Mouse (Mus musculus) urinary bladder, postnatal 14 days (tissue): ENCODE measurements around the gene Csnk2a1.
"Not testable (repeated sequence)": the region's sequence is repeated elsewhere in the genome, so short reads cannot be mapped to it uniquely, and the experiment has no call there.

Source experiments
- DNase-seq: peaks from one replicate; pipeline ENCODE4 v3.0.0; 2021; ENCODE audit warnings: low spot score

Csnk2a1 gene

GRCm38 (mm10) chr2:152237926-152238325 is 11.3 kb downstream of the Csnk2a1 start:
- DNase-seq, result no peak

GRCm38 (mm10) chr2:152240580-152240979 is 13.9 kb downstream of the Csnk2a1 start:
- no peak for DNase-seq

- no peak for DNase-seq
These were observed 20.6 kb downstream of the Csnk2a1 start for GRCm38 (mm10) chr2:152247213-152247612.

DNA sequence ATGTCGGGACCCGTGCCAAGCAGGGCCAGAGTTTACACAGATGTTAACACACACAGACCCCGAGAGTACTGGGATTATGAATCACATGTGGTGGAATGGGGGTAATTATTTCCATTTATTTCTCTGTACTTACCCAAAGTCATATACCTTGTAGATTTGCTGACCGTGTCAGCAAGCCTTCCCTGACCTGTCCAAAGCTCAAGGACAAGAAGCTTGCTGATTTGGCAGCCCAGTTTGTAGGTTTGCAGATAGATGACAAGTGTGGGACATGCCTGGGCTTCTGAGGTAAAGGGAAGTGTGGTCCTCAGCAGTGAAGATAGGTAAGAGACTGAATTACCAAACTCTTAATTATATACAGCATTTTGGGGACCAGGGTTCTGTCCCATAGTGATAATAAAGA is 23.9 kb downstream of the Csnk2a1 start:
- no peak for DNase-seq

GRCm38 (mm10) chr2:152259739-152260138 is 33.1 kb downstream of the Csnk2a1 start:
- no peak for DNase-seq

- no peak for DNase-seq
These were observed 47.0 kb downstream of the Csnk2a1 start for GRCm38 (mm10) chr2:152273639-152274038.

DNA sequence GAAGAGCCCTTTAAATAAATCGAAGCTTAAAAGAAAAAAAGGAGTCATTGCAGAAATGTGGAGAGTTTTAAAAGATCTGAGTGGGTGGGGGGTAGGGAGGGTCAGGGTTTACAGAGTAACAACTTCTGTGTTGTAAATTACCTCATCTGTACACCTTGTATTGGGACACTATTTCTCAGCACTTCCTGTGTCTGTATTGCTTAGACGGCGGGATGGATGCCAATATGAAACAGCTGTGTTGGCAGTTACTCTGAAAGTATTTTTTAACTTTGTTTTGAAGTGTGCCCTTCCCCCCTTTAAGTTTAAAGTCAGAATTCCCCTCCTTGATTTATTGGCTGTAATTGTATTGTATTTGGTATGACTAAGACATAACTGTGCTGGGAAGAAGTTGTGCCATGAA is 54.8 kb downstream of the Csnk2a1 start:
- DNase-seq, result no peak

DNA sequence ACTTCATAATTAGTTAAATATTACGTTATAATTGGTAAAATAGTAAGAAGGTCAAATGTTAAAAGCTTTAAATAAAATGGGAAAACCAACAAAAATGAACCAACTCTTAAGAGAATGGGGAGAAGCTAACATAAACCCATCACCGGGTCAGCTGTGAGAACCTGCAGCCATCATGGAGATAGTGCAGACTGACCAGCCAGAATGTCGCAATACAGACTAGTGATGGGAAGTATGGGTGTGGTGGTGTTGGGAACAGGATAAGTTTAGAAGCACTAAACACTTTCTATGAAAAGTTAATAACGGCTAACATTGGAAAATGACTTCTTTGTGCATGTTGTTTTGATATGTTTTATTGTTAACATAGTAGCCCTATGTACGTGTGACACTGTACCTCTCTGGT is 60.9 kb downstream of the Csnk2a1 start:
- DNase-seq, result no peak

- DNase-seq, result no peak
These were observed 61.4 kb downstream of the Csnk2a1 start for GRCm38 (mm10) chr2:152288046-152288445.

GRCm38 (mm10) chr2:152289623-152290022 is 63.0 kb downstream of the Csnk2a1 start:
- DNase-seq, result not testable (repeated sequence)

- no peak for DNase-seq
These were observed 65.8 kb downstream of the Csnk2a1 start for GRCm38 (mm10) chr2:152292475-152292874.

DNA sequence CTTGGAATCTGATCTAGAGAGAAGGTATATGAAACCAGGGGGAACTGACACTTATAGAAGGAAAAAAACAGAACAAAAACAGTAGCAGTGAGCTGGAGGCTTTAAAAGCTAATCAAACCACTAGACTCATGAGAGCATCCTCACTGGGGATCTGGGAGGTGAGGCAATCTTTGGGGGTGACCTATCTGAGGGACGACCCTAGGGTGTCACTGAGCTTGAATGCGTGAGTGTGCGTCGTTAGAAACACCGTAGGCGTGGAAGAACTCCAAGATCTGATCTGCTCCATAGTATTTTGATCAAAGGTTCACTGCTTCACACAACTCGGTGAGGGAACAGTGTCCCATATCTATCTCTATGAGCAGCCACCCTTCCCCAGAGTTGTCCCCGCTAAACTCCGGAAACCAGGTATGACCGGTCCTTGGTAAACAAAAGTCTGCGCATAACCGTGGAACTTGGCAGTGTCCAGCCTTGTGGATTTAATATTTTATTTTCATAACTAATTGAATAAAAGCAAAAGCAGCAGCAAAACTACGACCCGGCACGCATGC is 66.6 kb downstream of the Csnk2a1 start:
- DNase-seq, result no peak

- peak; percentile 90 for DNase-seq
These were observed 67.3 kb downstream of the Csnk2a1 start, which contains the start of gene Tbc1d20 for GRCm38 (mm10) chr2:152293727-152294475. Gene Tbc1d20 (plus strand): TSS chr2:152293828.

DNA sequence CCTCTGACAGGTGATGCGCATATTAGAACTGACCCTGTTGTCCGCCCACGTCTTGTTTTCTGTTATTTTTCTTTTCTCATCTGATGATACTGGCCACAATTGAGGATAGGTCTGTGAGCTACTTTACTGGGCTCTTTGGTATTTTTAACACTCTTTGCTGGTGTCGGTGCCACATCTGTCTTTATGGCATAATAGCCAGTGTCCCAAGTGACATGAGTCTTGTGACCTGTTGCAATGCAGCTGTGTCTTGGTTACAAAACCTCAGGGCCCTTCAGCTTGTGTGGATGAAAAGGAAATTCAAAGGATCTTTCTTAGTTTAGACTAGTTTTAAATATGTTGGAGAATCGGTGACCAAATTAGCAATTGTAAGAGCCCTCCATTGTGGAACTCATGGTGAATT is 67.9 kb downstream of the Csnk2a1 start:
- no peak for DNase-seq

DNA sequence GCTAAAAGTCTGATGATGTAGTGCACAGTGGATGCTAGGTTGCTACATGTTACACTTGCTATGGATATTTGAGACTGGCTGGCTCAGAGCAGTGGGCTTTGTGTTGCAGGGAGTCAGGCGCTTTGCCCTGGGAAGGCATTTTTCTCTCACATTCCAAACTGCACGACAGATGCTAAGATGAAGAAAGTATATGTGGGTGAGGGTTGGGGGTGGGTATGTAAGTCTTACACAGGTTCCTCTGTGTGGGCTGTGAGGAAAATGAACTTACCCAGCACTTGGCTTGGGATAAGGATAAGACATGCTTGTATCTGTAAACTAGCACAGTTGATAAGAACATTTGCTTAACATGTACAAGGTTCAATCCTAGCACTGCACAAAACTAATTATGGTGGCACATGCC is 76.2 kb downstream of the Csnk2a1 start:
- no peak for DNase-seq

GRCm38 (mm10) chr2:152303781-152304180 is 77.1 kb downstream of the Csnk2a1 start:
- DNase-seq, result no peak

DNA sequence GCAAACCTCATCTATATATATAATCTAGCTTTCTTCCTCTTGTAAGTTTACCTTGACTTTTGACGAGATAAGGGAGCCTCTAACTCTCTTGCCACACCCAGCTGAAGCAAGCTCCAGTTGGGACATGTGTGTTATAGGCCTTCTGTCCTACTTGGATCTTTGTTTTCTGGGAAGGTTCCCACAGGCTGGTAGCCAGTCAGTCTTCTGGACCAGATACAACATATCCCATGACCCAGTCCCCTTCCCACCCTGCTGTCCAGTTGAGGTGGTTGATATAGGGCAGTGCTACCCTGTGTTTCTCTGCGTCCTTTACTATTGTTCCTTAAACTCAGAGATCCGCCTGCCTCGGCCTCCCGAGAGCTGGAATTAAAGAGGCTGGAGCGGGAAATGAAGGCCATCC is 78.8 kb downstream of the Csnk2a1 start:
- no peak for DNase-seq

DNA sequence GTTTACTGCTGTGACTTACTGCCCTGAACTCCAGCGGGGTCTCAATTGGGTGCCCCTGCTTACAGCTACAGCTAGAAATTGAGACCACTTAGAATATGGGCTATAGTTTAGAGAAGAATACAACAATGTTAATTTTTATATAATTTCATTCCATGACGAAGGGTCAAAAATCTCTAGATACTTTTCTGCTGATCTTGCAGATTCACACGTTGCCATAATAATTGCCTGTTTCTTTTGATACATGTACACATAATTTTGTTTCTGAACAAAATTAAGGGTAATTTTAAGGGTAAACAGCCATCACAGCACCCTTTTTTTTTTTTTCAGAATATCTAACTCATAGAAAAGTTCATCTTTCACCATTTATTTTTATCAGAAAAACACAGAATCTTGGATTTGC is 80.5 kb downstream of the Csnk2a1 start:
- no peak for DNase-seq

- no peak for DNase-seq
These were observed 86.4 kb downstream of the Csnk2a1 start for GRCm38 (mm10) chr2:152312996-152313395.

GRCm38 (mm10) chr2:152313926-152314325 is 87.3 kb downstream of the Csnk2a1 start:
- no peak for DNase-seq

- DNase-seq, result no peak
These were observed 90.4 kb downstream of the Csnk2a1 start for GRCm38 (mm10) chr2:152317054-152317453.

DNA sequence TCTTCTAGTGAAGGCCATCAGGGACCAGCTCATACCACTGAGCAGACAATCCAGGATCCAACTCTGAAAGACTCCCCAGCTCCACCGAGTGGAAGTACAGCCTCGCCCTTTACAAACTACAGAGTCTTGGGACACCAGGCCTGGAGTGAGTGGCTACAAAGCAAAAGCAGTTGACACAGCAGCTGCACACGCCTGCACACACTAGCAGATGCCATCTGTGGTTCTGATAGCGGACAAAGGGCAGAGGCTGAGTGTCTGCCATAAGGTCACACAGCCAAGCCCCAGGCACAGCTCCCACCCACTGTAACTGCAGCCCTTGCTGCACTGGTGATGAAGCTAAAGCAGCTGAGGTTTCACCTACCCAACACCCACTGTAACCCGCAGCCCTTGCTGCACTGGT is 94.9 kb downstream of the Csnk2a1 start:
- DNase-seq, result no peak

GRCm38 (mm10) chr2:152322198-152322597 is 95.6 kb downstream of the Csnk2a1 start:
- DNase-seq, result no peak

DNA sequence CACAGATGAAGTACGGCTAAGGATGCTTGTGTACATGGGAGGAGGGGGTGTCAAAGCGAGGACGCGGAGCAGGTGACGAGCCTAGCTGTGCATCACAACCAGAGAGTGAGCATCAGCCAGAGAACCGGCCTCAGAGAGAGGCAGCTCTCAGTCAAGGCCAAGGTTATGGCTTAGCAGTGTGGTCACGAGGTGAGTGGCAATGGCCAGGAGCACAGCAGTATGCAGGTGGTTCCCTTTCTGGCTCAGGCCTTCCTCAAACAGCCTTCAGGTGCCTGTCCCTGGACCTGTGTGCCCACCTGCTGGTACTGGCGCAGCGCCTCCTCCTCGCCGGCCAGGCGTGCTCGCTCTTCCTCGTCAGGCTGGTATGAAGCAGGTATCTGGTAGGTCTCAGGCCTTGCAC is 97.3 kb downstream of the Csnk2a1 start:
- DNase-seq, result no peak
